Comparison of ENCODE assay signal across 7 mouse cellular contexts in genomic region chr2:118490241-118491091, GRCm38 (mm10). TPM values are rescaled to one million over a fixed set of nuclear protein-coding genes. Genes with fewer than 3 reads are reported as not detected.
DNase-seq lines count a peak whose midpoint lies in the region; ATAC-seq and TF ChIP-seq lines count a peak whose summit lies in the region.

No protein-coding gene starts in this region.

- peaks cover 0 to 3% of the 10 kb centered on the region in 2 experiments; a peak in 3 of 4 replicates for H3K27me3 ChIP-seq in MEL (ENCODE audit: control insufficient read depth in 1 of 2, insufficient read depth in 2 of 2, low read length in 2 of 2)
- no peaks in the 10 kb centered on the region for H3K27me3 ChIP-seq in liver, embryonic 13.5 days

- H3K79me2 ChIP-seq in MEL (ENCODE audit: control insufficient read depth, insufficient read depth, low read length, poor library complexity): no peaks in the 10 kb centered on the region

- no peak for TF ChIP-seq RAD21 in MEL (IDR thresholded peaks at IDR 0.05; ENCODE audit: low read depth, low read length)

- no peak for TF ChIP-seq CTCF in MEL (IDR thresholded peaks at IDR 0.05 in 2 of 3, conservative IDR thresholded peaks at IDR 0.05 in 1 of 3; ENCODE audit: control insufficient read depth in 1 of 3, insufficient read depth in 1 of 3, low read depth in 2 of 3, low read length in 3 of 3, poor library complexity in 1 of 3, severe bottlenecking in 1 of 3)

- no peaks in the 10 kb centered on the region for H3K9me3 ChIP-seq in MEL (replicated peaks; ENCODE audit: insufficient read depth, low read length)
- H3K9me3 ChIP-seq in liver, embryonic 13.5 days (replicated peaks): no peaks in the 10 kb centered on the region

- DNase-seq in B cell, adult 2 months: peak; percentile 35 to 48
- peak; percentile 65 for DNase-seq in MEL (ENCODE audit: low read depth, low spot score)
- peak; percentile 40 to 48 for DNase-seq in gastrocnemius, adult 8-10 months (ENCODE audit: low spot score in 2 of 2)
- DNase-seq in liver, embryonic 13.5 days: no peak
- peak; percentile 37 for DNase-seq in neural tube, embryonic 10.5 days (ENCODE audit: extremely low spot score, low spot score)
- peak; percentile 64 for DNase-seq in urinary bladder, postnatal 25 days (ENCODE audit: low spot score)

- H3K9ac ChIP-seq in MEL (ENCODE audit: control insufficient read depth, low read depth, low read length, poor library complexity, severe bottlenecking): no peak overlapping the region
- no peak overlapping the region for H3K9ac ChIP-seq in liver, embryonic 13.5 days

- peaks cover 0 to 7% of the 10 kb centered on the region in 2 experiments; a peak in 1 of 4 replicates for H3K36me3 ChIP-seq in MEL (ENCODE audit: control insufficient read depth in 1 of 2, insufficient read depth in 2 of 2, low read length in 2 of 2)
- H3K36me3 ChIP-seq in liver, embryonic 13.5 days: no peaks in the 10 kb centered on the region

- no peak for TF ChIP-seq POLR2A in MEL (IDR thresholded peaks at IDR 0.05; ENCODE audit: control insufficient read depth in 1 of 2, insufficient read depth in 1 of 2, low read depth in 1 of 2, low read length in 2 of 2, poor library complexity in 1 of 2)

- 18% methylated on average over 12 of the region's 12 CpGs for WGBS in liver, embryonic 13.5 days (ENCODE audit: insufficient replicate concordance)

- peak; percentile 31 for ATAC-seq in inflammation-experienced regulatory T-cells, adult 6 months
- peak; percentile 59 for ATAC-seq in liver, embryonic 13.5 days (ENCODE audit: low read depth)

- H3K27ac ChIP-seq in MEL (ENCODE audit: control insufficient read depth, low read depth, low read length): no peak overlapping the region
- 0 out of 2 replicates have a peak overlapping the region, but pooled peaks have one; percentile 36 for H3K27ac ChIP-seq in liver, embryonic 13.5 days

- H3K4me2 ChIP-seq in liver, embryonic 13.5 days: no peak overlapping the region

- no peak overlapping the region for H3K4me3 ChIP-seq in MEL (ENCODE audit: control insufficient read depth in 1 of 2, insufficient read depth in 1 of 2, low read depth in 2 of 2, low read length in 2 of 2)
- H3K4me3 ChIP-seq in liver, embryonic 13.5 days (replicated peaks): no peak overlapping the region

- TF ChIP-seq EP300 in MEL (IDR thresholded peaks at IDR 0.05; ENCODE audit: low read depth in 1 of 2, low read length in 2 of 2): peak; percentile 14 to 27; a peak in 1 of 4 replicates

- H3K4me1 ChIP-seq in MEL (ENCODE audit: control insufficient read depth in 1 of 2, insufficient read depth in 2 of 2, low read length in 2 of 2): peaks cover 0 to 13% of the 10 kb centered on the region in 2 experiments; a peak in 2 of 4 replicates
- H3K4me1 ChIP-seq in liver, embryonic 13.5 days (replicated peaks): peaks cover 25% of the 10 kb centered on the region

TF ChIP-seq in MEL, 35 proteins besides CTCF, POLR2A, EP300 and RAD21:
- no peak for TF ChIP-seq MAFK (IDR thresholded peaks at IDR 0.05; ENCODE audit: borderline replicate concordance, low read depth, low read length)
- no peak for TF ChIP-seq E2F4 (IDR thresholded peaks at IDR 0.05; ENCODE audit: borderline replicate concordance, low read depth, low read length)
- TF ChIP-seq POLR2AphosphoS2 (IDR thresholded peaks at IDR 0.05; ENCODE audit: low read length): no peak
- TF ChIP-seq TBP (IDR thresholded peaks at IDR 0.05; ENCODE audit: low read depth, low read length): no peak
- no peak for TF ChIP-seq MYB (IDR thresholded peaks at IDR 0.05; ENCODE audit: low read depth, low read length)
- 0 out of 2 replicates have a peak, but pooled peaks have one; percentile 36 for TF ChIP-seq RCOR1 (IDR thresholded peaks at IDR 0.05; ENCODE audit: low read depth, low read length)
- TF ChIP-seq ETS1 (IDR thresholded peaks at IDR 0.05; ENCODE audit: low read depth, low read length): no peak
- TF ChIP-seq TAL1 (IDR thresholded peaks at IDR 0.05; ENCODE audit: low read length): no peak
- TF ChIP-seq NELFE (IDR thresholded peaks at IDR 0.05; ENCODE audit: low read depth, low read length): no peak
- TF ChIP-seq CHD2 (IDR thresholded peaks at IDR 0.05; ENCODE audit: low read length): no peak
- TF ChIP-seq ZKSCAN1 (IDR thresholded peaks at IDR 0.05; ENCODE audit: low read depth, low read length): no peak
- no peak for TF ChIP-seq KAT2A (conservative IDR thresholded peaks at IDR 0.05; ENCODE audit: low read depth, low read length)
- TF ChIP-seq USF1 (IDR thresholded peaks at IDR 0.05; ENCODE audit: low read depth, low read length): no peak
- TF ChIP-seq MXI1 (IDR thresholded peaks at IDR 0.05; ENCODE audit: low read depth, low read length): no peak
- TF ChIP-seq USF2 (IDR thresholded peaks at IDR 0.05; ENCODE audit: borderline replicate concordance in 1 of 2, insufficient read depth in 1 of 2, low read depth in 1 of 2, low read length in 2 of 2): no peak
- TF ChIP-seq MYC (IDR thresholded peaks at IDR 0.05; ENCODE audit: low read depth, low read length): no peak
- no peak for TF ChIP-seq MAX (IDR thresholded peaks at IDR 0.05; ENCODE audit: low read length)
- no peak for TF ChIP-seq ZMIZ1 (IDR thresholded peaks at IDR 0.05; ENCODE audit: low read depth, low read length)
- TF ChIP-seq NRF1 (IDR thresholded peaks at IDR 0.05; ENCODE audit: insufficient read depth, low read depth, low read length, poor library complexity, severe bottlenecking): no peak
- TF ChIP-seq GABPA (IDR thresholded peaks at IDR 0.05; ENCODE audit: low read depth, low read length): no peak
- 0 out of 2 replicates have a peak, but pooled peaks have one; percentile 15 for TF ChIP-seq HCFC1 (IDR thresholded peaks at IDR 0.05; ENCODE audit: low read depth, low read length)
- TF ChIP-seq TCF12 (IDR thresholded peaks at IDR 0.05; ENCODE audit: low read depth, low read length): no peak
- TF ChIP-seq MEF2A (IDR thresholded peaks at IDR 0.05; ENCODE audit: extremely low read depth, insufficient replicate concordance, low read depth, low read length, poor library complexity, severe bottlenecking): no peak
- no peak for TF ChIP-seq CHD1 (IDR thresholded peaks at IDR 0.05; ENCODE audit: low read depth, low read length)
- no peak for TF ChIP-seq UBTF (IDR thresholded peaks at IDR 0.05; ENCODE audit: borderline replicate concordance, insufficient read depth, low read depth, low read length)
- no peak for TF ChIP-seq ZC3H11A (IDR thresholded peaks at IDR 0.05; ENCODE audit: low read depth, low read length)
- 0 out of 2 replicates have a peak, but pooled peaks have one; percentile 9 for TF ChIP-seq GATA1 (IDR thresholded peaks at IDR 0.05; ENCODE audit: low read depth, low read length)
- no peak for TF ChIP-seq POLR2AphosphoS5 (IDR thresholded peaks at IDR 0.05; ENCODE audit: borderline replicate concordance, low read depth, low read length)
- TF ChIP-seq ELF1 (IDR thresholded peaks at IDR 0.05; ENCODE audit: low read depth, low read length): 0 out of 2 replicates have a peak, but pooled peaks have one; percentile 11
- 0 out of 2 replicates have a peak, but pooled peaks have one; percentile 44 for TF ChIP-seq MAZ (IDR thresholded peaks at IDR 0.05; ENCODE audit: low read depth, low read length)
- no peak for TF ChIP-seq BHLHE40 (IDR thresholded peaks at IDR 0.05; ENCODE audit: borderline replicate concordance, low read depth, low read length)
- no peak for TF ChIP-seq SIN3A (IDR thresholded peaks at IDR 0.05; ENCODE audit: low read length)
TF ChIP-seq in MEL: peak in this region for 5.

RNA-seq across cellular contexts. Expression of gene Srp14, which starts 11.0 kb away (rescaled TPM):
- 231 and 235 TPM in 2 replicates for total RNA-seq in MEL (2012; rRNA removed)
- polyA plus RNA-seq in MEL (2012; ENCODE audit: insufficient read depth in 1 of 2, insufficient read length in 2 of 2, low read depth in 1 of 2, low replicate concordance in 2 of 2, missing spikeins in 1 of 2): 100 to 1,000 TPM in 1 of 2 experiments, not detected in 1; 272 TPM
- 100 to 1,000 TPM; 139 to 157 (median 152) TPM for total RNA-seq in gastrocnemius, adult 8-10 months (2022)
- polyA plus RNA-seq in inflammation-experienced regulatory T-cells, adult 6 months (2017; shearing (Covaris generic)): 100 to 1,000 TPM; 288 to 331 (median 298) TPM
- 120 and 130 TPM in 2 replicates for polyA plus RNA-seq in liver, embryonic 13.5 days (2015; fragmentation: Nextera tagmentation; extraction: Ambion mirVana)

RNA-seq across cellular contexts. Expression of gene Bmf, which starts 59.0 kb away (rescaled TPM):
- total RNA-seq in MEL (2012; rRNA removed): 0.39 TPM in 2 replicates
- polyA plus RNA-seq in MEL (2012; ENCODE audit: insufficient read depth in 1 of 2, insufficient read length in 2 of 2, low read depth in 1 of 2, low replicate concordance in 2 of 2, missing spikeins in 1 of 2): under 1 TPM in 1 of 2 experiments, not detected in 1; 0.50 TPM
- 1 to 10 TPM; 1.6 to 4.7 (median 1.9) TPM for total RNA-seq in gastrocnemius, adult 8-10 months (2022)
- polyA plus RNA-seq in inflammation-experienced regulatory T-cells, adult 6 months (2017; shearing (Covaris generic)): 1 to 10 TPM in 2 of 3 experiments, under 1 TPM in 1; 0.81 to 2.8 (median 1.7) TPM
- polyA plus RNA-seq in liver, embryonic 13.5 days (2015; fragmentation: Nextera tagmentation; extraction: Ambion mirVana): 0.27 and 0.75 TPM in 2 replicates
